Mouse (Mus musculus) T-cell, adult 2 months (primary cell): ENCODE results near the gene Esp8.
"Not testable (repeated sequence)": the region's sequence is repeated elsewhere in the genome, so short reads cannot be mapped to it uniquely, and the experiment has no call there.

Experiments
- DNase-seq: peaks from one replicate; pipeline ENCODE4 v3.0.0; 2022; ENCODE audit warnings: low spot score

Esp8 gene

DNA sequence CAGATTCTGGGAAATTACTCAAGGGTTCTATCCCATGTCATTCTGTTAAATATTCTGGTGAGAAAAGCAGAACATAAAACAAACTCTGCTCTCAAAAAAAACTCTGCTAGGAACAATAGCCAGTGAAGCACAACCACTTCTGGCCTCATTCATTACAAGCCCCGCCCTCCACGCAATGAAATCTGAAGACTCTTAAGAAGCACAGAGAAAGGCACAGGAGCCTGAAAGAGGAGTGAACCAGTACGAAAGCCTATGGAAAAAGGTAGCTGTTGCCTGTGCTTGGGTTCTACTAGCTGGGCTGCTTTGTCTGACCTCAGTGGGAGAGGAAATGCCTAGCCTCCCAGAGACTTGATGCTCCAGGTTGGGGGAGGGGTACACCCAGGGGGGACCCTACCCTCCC, at the start of gene Esp8:
TSS of gene Esp8 (plus strand) at position 205 of the 400 bp plus-strand sequence.
- DNase-seq, result no peak

DNA sequence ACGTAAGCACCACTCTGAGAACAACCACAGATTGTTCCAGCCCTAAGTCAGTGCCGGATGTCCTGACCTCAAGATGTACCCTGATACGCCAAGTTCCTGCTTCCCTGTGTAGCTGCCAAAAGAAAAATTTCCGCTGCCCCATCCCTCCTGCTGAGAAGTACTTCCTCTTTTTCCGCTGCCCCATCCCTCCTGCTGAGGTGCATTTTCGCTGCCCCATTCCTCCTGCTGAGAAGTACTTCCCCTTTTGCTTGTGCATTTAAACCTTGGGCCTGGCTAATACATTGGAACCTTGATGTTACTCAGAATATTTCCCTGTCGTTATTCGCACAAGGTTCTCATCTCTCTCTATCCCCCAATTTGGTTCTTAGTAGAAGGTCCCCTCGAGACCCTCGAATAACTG, 36.3 kb upstream of the Esp8 start:
- DNase-seq, result not testable (repeated sequence)

DNA sequence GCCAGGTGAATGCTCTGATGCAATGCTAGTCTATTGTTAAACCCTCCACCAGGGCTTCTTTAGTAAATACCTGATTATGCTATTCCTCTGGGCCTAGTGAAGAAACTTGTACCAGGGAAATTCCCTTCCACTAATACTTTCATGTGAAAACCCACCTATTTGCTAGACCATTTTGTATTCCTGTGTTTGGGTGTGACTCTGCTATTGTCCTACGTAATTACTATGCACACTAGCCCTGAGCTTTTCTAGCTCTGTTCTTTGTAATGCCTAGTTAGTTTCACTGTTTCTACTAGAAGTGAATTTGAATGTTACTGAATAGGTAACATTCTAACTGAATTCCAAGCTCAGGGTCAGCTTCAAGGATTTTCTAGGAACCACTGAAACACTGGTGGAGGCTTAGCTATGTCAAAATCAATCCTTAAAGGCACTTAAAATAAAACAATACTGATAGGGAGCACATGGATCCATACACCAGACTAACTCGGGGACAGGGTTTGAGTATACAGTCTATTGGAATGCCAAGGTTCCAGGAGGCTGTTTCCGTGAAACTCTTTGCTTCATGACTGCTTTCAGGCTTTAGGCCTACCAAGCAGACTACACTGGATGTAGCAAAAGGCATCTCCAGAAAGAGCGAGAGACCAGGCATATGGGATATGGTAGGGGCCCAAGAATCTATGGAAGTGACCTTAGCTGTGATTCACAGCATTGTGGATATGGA, 24.2 kb upstream of the Esp8 start:
- DNase-seq, result not testable (repeated sequence)

DNA sequence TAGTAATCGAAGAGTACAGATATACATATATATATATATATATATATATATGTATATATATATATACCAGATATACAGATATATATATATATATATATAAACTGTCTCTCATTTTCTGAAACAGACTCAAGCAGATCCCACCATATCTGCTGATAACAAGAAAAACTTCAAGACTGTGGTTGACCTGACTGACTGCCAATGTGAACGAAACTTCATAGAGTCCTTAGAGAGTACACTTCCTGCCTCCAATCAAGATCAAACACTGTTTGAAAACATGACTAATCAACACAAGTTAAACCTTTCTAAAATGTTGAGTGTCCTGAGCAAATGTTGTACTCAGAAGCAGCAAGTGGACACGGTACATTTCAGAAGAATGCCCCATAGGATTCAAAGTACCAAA, 10.0 kb downstream of the Esp8 start:
- DNase-seq, result no peak

DNA sequence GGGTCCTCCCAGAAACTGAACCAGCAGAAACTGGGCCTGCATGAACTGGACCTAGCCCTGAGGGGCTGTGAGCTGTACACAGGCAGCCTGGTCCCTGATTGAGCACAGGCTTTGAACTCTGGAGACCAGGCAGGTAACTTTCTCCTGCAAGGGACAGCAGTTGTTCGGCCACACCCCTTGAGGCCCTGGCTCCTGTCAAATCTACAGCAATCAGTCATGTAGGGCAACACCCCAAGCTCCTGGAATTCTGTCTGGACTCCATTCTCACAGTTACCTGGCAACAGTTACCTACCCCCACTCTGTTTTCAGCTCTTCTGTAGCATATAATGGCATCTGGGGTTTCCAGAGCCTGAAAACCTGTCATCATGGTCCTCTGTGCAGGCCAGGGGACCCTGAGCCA, 11.3 kb downstream of the Esp8 start:
- no peak for DNase-seq

DNA sequence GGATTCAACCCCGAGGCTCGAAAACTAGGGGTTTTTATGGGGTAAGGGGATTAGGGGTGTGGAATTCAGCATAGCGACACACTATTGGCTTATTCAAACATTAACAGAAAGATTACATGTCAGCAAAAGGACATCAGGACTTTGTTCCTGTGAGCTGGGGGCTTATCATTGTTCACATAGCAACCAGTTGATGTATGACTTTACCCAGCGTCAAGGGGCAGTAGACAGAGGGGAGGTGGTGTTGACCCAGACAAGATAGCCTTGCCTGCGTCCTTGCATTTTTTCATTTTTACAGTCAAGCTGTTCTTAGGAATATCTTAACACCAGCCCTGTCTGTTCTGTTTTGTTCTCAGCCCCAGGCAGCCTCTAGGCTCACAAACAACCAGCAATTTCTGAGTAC, 27.2 kb downstream of the Esp8 start:
- not testable (repeated sequence) for DNase-seq

DNA sequence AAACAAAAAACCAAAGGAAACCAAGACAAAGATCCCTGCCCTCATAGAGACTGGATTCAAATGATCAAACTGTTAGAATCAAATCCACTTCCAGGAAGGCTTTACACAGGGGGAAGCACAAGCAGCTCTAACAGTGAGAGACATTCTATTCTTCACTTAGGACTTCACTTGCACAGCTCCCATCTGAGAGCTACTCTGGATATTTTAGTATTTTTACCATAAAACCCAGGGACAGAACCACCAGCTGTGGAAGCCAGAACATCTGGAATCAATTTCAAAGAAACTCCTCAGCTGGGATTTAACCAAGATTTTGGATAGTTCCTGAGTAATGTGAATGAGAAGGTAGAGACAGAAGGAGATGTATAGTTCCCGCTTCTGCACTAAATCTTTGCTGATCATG, 33.6 kb downstream of the Esp8 start:
- no peak for DNase-seq

DNA sequence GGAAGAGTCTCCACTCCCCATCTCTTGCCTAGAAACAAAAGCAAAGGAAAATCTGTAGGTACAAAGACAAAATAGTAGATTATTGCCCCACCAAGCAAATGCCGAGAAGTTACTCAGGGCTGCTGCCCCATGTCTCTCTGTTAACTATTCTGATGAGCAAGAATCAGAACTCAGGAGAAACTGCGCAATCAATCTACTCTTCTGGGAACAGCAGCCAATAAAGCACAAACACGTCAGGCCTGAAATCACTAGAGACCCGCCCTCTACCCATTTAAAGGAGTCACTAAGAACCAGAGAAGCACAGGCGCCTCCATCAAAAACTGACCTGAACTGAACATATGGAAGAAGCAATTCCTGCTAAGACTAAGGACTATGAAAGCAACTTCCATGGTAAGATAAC, 41.4 kb downstream of the Esp8 start, which contains the start of gene Esp6:
TSS of gene Esp6 (plus strand) at position 301 of the 400 bp plus-strand sequence.
- no peak for DNase-seq
